Mouse (Mus musculus) CD4-positive, CD25-positive, alpha-beta regulatory T cell, adult 2 months (primary cell): ENCODE measurements around the gene Dnaaf5.

Experiments used
- DNase-seq: peaks from one replicate; pipeline ENCODE4 v3.0.0-alpha.2; 2012; ENCODE audit warnings: low read depth, low spot score

The Dnaaf5 gene

GRCm38 (mm10) chr5:139198779-139199178 lies 48.8 kb downstream of the Dnaaf5 start:
- DNase-seq = no peak

- DNase-seq = no peak
Measured at GRCm38 (mm10) chr5:139199636-139199994, 49.6 kb downstream of the Dnaaf5 start.

GRCm38 (mm10) chr5:139199995-139200769 lies 50.2 kb downstream of the Dnaaf5 start, which contains the start of gene Sun1:
TSS of gene Sun1 (plus strand) at chr5:139200637.
- peak; percentile 99 for DNase-seq

DNA sequence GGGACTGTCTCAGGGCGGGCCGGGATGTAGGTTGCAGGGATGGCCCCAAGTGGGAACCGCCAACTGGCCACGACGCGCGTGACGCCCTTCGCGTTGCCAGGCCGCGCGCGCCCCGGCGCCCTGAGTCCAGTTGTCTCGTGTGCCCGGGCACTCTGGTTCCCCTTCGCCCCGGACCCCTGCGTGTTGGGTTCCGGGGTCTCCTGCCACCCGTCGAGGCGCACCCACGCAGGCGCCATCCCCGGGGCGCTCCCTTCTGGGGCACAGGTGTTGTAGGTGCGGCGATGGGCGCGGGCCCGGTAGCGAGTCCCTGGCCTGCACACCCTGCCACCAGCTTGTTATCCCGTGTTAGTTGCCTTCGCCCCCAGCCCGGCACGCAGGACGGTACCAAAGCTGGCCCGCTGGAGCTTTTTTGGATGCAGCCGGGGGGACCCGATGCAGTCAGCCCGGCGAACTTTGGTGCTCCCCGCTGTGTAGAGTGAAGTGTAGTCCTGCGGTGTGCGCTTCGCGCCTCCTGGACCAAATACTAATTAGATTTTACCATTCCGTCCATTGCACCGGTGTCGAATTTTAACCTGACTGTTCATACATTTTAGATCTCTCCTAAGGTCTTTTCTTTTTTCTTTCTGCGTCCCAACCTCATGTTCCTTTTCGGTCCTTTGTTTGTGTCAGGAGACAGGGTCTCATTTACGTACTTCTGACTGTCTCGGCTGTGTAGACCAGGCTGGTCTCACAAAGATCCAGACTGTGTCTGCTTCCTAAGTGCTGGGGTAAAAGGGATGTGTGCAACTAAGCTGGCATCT lies 50.9 kb downstream of the Dnaaf5 start:
- no peak for DNase-seq

DNA sequence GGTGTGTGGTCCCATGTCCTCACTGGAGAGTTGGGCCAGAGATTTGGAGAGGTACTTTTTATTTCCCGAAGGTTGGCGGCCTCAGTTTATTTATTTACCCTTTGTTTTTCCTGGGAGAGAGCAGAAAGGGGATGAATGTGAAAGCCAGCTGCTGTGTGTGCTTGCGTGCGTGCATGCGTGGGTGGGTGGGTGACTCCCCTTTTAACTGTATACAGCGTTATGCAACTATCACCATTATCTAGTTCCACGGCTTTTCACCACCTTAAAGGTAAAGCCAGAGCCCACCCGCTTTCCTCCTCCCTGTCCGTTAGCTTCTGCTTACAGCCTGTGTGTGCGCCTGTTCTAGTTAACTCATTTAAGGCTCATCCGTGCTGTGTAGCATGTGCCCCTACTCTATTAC lies 52.1 kb downstream of the Dnaaf5 start:
- DNase-seq = no peak

DNA sequence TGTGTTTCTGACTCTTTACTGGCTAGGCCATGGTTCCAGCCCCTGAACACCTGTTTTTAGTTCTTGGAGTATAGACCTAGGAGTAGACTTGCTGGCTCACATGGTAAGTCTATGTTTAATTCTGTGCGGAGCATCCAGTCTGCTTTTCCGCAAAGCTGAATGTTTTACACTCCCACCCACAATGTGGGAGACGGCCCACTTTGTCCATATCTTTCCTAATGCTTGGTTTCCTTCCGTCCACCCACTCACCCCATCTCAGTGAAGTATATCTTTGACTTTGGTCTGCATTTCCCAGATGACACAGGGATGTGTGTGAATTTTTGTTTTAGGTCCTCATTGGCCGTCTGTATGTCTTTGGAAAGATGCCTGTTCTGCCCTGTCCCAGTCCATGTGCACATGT lies 53.3 kb downstream of the Dnaaf5 start:
- no peak for DNase-seq

DNA sequence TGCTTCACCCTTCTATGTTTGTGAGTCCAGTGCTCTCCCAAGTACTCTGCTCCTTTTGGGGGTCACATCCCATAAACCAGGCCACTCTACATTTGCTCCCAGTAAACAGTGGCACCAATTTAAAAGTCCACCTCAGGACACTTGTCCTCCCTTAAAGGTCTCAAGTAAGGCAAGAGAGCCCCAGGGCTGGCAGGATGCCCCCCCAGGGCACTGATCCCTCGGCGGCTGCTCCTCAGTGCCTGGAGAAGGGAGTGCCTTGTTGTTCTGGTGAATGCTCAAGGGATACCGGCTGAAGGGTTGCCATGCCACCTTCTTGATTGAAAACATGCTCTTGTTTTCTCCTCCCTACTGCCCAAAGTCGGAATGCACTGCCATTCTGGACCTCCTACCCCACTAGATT lies 56.1 kb downstream of the Dnaaf5 start:
- no peak for DNase-seq

DNA sequence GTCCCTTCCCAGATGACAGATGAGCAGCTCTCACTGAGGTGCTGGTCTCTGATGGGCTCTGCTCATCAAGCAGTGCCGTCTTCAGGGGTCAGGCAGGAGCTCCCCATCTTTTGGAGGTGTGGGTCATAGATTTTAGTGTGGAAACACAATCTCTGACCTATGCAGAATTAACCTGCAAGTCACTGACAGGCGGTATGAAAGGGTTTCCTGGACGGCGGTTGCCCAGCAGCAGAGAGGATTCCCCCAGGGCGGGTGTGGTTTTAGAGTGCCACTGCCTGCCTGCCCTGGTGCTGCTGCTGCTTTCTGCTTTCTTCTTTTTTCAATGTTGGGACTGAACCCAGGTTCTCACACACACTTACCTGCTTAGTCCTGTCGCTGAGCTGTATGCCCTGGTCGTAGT lies 56.5 kb downstream of the Dnaaf5 start:
- peak; percentile 42 for DNase-seq

DNA sequence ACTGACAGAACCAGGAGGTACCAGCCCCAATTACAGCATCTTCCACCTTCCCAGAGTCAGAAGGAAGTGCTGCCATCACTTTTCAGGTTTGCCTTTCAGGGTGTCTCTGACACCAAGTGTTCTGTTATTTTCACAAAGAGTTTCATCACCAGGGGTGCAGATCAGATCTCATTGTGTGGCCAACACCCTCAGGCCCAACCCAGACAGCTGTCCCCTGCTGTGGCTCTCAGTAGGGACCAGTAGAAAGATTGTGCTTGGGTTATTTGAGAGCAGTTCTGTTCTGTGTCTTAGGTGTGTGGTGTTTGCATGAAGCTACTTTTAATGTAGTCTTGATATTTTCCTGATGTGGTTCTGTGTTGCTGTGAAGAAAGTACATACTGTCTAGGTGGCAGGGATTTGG lies 58.2 kb downstream of the Dnaaf5 start:
- no peak for DNase-seq

GRCm38 (mm10) chr5:139208871-139209684 lies 59.1 kb downstream of the Dnaaf5 start:
- no peak for DNase-seq

GRCm38 (mm10) chr5:139209685-139210026 lies 59.6 kb downstream of the Dnaaf5 start:
- no peak for DNase-seq

DNA sequence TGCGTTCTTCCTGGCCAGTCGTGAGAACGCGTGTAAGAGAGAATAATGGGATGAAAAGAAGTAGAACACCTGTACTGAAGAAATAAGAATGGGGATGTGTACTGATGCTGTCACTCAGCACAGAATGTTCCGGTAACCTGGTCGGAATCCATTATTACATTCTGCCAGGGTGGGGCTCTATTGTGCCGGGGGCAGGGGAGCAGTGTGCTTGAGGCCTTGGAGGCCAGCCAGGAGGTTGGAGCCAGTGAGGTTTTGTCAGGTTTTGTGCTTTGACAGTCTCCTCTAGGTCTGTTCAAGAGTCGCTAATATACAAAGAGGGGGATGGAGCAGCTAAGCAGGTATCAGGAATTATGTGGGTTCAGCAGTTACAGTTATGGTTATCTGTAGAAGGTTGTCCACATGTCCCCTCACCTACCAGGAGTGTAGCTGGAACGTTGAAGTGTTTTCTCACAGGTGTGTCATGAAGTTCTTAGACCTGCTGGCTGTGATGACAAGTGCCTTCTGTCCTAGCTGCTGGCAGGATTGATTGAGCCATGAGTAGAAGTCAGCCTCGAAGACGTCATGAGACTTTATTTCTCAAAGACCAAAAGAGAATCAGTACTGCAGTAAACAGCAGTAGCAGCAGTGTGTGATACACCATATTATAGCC lies 61.8 kb downstream of the Dnaaf5 start:
- no peak for DNase-seq

DNA sequence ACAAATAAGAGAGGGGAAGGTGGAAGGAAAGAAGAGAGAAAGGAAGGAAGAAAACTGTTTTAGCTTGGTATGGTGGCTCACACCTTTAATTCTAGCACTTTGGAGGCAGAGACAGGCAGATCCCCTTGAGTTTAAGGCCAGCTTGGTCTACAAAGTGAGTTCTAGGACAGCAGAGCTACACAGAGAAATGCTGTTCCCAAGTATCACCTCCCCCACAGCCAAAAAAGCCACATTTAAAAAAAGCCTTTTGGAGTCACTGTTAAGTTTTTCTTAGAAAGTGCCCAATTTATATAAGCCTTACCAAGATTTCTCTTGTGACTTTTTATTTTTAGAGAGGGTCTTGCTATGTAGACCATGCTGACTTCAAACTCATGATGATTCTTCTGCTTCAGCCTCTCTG lies 64.3 kb downstream of the Dnaaf5 start:
- no peak for DNase-seq

GRCm38 (mm10) chr5:139215184-139215583 lies 65.2 kb downstream of the Dnaaf5 start:
- no peak for DNase-seq

- DNase-seq = no peak
Measured at GRCm38 (mm10) chr5:139216121-139216520, 66.1 kb downstream of the Dnaaf5 start.

DNA sequence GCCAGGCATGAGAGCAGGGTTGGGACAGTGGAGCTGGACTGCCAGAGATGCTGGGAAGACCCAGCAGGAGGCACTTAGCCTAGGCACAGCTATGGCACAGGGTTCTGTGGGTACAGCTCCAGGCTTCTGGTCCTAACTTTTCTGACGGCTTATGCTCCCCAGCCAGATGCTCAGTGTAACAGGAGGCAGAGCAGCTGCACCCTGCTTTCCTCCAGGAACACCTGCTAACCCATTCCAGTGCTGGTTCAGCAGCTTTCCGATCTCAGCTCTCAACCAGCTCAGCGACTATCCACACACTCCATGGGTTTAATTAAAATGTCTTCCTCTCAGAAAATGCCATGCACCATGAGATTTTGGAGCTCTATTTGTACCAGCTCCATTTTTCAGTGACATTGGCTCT lies 66.8 kb downstream of the Dnaaf5 start:
- no peak for DNase-seq

GRCm38 (mm10) chr5:139220006-139220515 lies 70.0 kb downstream of the Dnaaf5 start:
- no peak for DNase-seq

DNA sequence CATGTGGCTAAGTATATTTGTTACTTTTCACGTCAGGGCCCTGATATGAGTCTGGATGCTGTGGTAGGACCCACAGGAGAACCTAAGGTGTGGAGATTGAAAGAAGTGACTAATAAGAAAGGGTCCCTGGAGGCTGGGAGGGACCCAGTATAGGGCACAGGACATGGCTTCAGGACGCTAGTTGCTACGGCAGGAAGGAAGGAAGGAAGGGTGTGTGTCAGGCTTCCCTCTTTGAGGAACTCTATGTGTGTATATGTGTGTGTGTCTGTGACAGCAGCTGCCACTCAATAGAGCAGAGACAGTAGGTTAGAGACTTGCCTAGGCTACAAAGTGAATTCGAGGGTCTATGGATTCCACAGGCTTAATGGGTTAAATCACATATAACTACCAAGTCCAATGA lies 70.6 kb downstream of the Dnaaf5 start:
- no peak for DNase-seq

DNA sequence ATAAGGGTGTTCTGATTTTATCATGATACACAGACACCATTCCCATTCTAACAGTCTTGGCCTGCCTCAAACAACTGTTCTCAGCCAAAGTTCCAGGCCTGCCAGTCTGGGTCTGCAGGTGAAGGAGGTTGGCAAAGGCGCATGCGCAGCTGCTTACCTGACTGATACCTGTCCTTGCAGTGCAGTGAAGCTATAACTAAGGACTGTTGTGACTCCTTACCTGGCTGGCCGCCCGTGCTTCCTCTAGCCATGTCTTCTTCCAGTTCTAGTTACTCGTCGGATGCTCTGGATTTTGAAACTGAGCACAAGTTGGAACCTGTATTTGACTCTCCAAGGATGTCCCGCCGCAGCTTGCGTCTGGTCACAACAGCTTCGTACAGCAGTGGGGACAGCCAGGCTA lies 73.3 kb downstream of the Dnaaf5 start:
- no peak for DNase-seq

GRCm38 (mm10) chr5:139227236-139227635 lies 77.2 kb downstream of the Dnaaf5 start:
- no peak for DNase-seq

DNA sequence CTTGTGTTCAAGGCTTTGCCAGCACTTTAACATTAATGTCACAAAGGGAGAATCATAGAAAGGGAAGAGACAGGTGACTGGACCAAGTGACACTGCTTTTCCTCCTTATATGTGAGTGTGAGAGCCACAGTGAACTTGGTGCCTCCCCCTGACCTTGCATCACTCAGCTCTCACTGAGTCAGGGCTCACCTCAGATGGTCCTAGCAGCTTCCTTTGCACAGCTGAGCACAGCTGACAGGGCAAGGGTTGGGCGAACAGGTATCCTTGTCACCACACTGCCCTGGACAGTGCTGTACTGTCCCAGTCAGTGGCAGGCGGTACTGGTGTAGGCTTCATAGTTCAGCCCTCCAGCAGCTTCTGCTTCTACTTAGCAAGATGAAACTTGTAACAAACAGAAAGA lies 77.6 kb downstream of the Dnaaf5 start:
- no peak for DNase-seq

DNA sequence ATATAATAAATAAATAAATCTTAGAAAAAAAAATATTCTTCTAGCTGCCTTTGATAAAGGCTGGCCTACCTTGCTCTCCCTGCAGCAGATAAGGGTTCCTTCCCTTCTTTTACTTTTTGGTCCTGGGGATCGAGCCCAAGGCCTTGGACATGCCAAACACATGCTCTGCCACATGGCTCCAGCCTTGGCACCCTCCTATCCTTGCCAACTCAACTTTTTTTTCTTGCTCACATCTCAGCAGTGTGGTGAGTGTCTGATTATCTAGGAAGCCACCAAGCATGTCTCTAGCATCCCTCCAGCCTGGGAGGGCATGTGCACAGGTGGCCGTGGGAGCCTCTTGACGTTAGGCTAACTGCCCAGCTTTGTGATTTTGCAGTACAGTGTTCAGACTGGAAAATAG lies 78.3 kb downstream of the Dnaaf5 start:
- no peak for DNase-seq
